Mouse (Mus musculus): ENCODE results near the gene Nol9. TPM values are rescaled to one million over a fixed set of nuclear protein-coding genes. Genes with fewer than 3 reads are reported as not detected.

The Nol9 gene
- polyA plus RNA-seq, 1 experiment from 2014 or later, result 10.0 TPM

DNA sequence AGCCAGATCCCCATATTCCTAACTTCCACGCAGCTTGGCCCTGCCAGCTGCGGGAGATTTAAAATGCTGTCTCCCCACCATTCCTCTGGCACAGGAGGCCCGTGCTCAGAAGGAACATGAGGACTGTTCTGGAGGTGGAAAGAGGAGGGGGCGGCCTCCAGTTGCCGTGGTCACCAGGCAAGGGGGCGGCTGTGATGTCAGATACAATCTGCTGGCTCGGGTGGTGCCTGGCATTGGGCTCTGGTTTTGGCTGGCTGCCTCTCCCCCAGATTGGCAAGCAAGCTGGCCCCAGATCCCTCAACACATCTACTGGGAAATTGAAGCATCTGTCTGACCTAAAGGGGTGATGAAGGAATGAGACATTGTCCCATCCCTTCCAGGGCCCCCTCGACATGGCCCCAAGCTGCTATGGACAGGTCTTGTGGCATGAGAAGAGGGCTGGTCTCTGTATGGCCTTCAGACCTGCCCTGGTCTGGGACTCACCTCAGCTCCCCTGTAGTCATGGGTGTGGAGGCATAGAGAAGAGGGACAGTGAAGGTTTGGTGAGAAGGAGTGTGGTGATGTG is 49.5 kb downstream of the Nol9 start:
- ATAC-seq, result no peak
- H3K27me3 ChIP-seq (replicated peaks; ENCODE audit: insufficient read depth, low read length), result no peaks in the 10 kb centered on the region
- 48% methylated on average over 8 of the region's 8 CpGs for WGBS
- no peak overlapping the region for H3K27ac ChIP-seq (ENCODE audit: low read length)
- no peaks in the 10 kb centered on the region for H3K36me3 ChIP-seq (ENCODE audit: insufficient read depth, low read length)
- DNase-seq (ENCODE audit: low spot score), result no peak
- peaks cover 12% of the 10 kb centered on the region for H3K4me1 ChIP-seq (ENCODE audit: insufficient read depth, low read depth, low read length)
- no peak overlapping the region for H3K9ac ChIP-seq (replicated peaks; ENCODE audit: low read depth)
- no peak overlapping the region for H3K4me2 ChIP-seq (replicated peaks; ENCODE audit: low read depth, low read length)
- H3K4me3 ChIP-seq (ENCODE audit: low read depth, low read length), result no peak overlapping the region
- H3K9me3 ChIP-seq (ENCODE audit: low read length), result no peaks in the 10 kb centered on the region
- TF ChIP-seq EP300 (IDR thresholded peaks at IDR 0.05), result no peak
- no peak for TF ChIP-seq CTCF (IDR thresholded peaks at IDR 0.05)

DNA sequence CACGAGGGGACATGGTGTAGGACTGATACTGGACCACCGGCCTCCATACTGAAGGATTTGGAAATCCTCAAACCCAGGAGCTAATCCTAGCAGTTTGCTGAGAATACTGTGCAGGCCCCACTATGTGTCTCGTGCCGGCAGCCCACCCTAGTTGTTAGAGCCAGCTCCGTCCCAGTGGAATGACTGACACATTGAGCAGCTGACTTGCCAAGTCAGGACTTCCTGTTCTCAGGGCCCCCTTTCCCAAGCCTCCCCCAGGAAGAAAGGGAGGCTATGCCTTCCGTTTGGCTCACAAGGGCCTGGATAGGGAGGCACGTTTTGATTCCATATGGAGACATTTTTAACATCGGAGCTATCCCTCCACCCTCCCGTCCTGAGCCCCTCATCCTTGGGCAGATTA is 51.1 kb downstream of the Nol9 start:
- H3K9me3 ChIP-seq (ENCODE audit: low read length), result no peaks in the 10 kb centered on the region
- no peak for ATAC-seq
- H3K27me3 ChIP-seq (replicated peaks; ENCODE audit: insufficient read depth, low read length), result no peaks in the 10 kb centered on the region
- H3K36me3 ChIP-seq (ENCODE audit: insufficient read depth, low read length), result no peaks in the 10 kb centered on the region
- no peak overlapping the region for H3K4me3 ChIP-seq (ENCODE audit: low read depth, low read length)
- WGBS, result 75% methylated on average over 9 of the region's 9 CpGs
- no peak for TF ChIP-seq EP300 (IDR thresholded peaks at IDR 0.05)
- TF ChIP-seq CTCF (IDR thresholded peaks at IDR 0.05), result no peak
- DNase-seq (ENCODE audit: low spot score), result no peak
- H3K4me1 ChIP-seq (ENCODE audit: insufficient read depth, low read depth, low read length), result peaks cover 12% of the 10 kb centered on the region
- H3K4me2 ChIP-seq (replicated peaks; ENCODE audit: low read depth, low read length), result no peak overlapping the region
- no peak overlapping the region for H3K27ac ChIP-seq (ENCODE audit: low read length)
- no peak overlapping the region for H3K9ac ChIP-seq (replicated peaks; ENCODE audit: low read depth)

DNA sequence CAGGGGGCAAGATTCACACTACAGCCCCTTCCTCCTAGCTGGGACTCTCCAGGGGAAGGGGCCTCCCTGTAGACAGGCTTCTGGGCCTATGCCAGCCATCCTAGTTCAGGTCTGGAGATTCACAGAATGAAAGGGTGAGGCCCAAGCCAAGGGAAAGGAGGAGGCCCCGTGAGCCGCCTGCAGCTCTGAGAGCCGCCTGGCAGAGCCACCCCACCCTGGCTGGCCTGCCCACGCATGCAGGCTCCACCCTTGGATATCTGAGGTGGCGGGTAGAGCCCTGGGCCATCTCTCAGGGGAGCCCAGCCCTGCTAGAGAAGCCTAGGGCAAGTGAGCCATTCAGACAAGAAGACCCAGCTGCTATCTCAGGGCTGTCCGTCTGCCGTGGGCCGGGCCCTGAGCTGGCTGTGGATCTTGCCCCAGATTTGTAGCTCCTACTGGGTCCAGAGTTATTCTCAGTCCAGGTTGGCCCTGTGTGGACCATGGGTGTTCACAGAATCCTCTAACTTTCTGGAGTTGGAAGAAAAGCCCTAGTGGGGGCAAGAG is 53.7 kb downstream of the Nol9 start:
- Histone ChIP-seq H3K9me3 (ENCODE audit: low read length) (no peaks in the 10 kb centered on the region), H3K4me1 (ENCODE audit: insufficient read depth, low read depth, low read length) (peaks cover 5% of the 10 kb centered on the region), H3K27ac (ENCODE audit: low read length) (no peak overlapping the region), H3K4me2 (replicated peaks; ENCODE audit: low read depth, low read length) (no peak overlapping the region), H3K4me3 (ENCODE audit: low read depth, low read length) (no peak overlapping the region), H3K9ac (replicated peaks; ENCODE audit: low read depth) (no peak overlapping the region), H3K27me3 (replicated peaks; ENCODE audit: insufficient read depth, low read length) (no peaks in the 10 kb centered on the region), H3K36me3 (ENCODE audit: insufficient read depth, low read length) (no peaks in the 10 kb centered on the region)
- no peak for DNase-seq (ENCODE audit: low spot score)
- TF ChIP-seq CTCF (IDR thresholded peaks at IDR 0.05) (no peak), EP300 (IDR thresholded peaks at IDR 0.05) (no peak)
- ATAC-seq, result no peak
- 66% methylated on average over 8 of the region's 8 CpGs for WGBS

DNA sequence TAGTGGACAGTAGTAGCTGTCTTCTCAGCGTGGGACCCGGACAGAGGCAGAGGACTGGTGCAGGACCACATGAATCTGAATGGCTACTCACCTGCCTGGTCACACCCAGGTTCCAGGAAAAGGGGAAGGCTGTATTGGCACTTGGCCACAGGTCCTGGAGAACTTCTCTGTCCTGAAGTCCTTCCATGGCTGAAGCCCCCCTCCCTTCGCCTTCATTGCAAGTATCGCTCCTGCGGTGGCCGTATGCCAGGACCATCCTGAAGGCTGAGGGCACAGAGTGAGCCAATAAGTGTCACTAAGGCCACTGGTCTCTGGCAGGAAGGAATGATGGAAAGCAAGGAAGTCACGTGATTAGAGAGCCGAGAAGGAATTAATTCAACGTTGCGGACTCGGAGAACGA is 55.1 kb downstream of the Nol9 start:
- Histone ChIP-seq H3K9ac (replicated peaks; ENCODE audit: low read depth) (no peak overlapping the region), H3K4me3 (ENCODE audit: low read depth, low read length) (no peak overlapping the region), H3K4me2 (replicated peaks; ENCODE audit: low read depth, low read length) (no peak overlapping the region), H3K27ac (ENCODE audit: low read length) (no peak overlapping the region), H3K4me1 (ENCODE audit: insufficient read depth, low read depth, low read length) (peaks cover 3% of the 10 kb centered on the region), H3K27me3 (replicated peaks; ENCODE audit: insufficient read depth, low read length) (no peaks in the 10 kb centered on the region), H3K36me3 (ENCODE audit: insufficient read depth, low read length) (no peaks in the 10 kb centered on the region), H3K9me3 (ENCODE audit: low read length) (no peaks in the 10 kb centered on the region)
- 73% methylated on average over 12 of the region's 12 CpGs for WGBS
- ATAC-seq, result no peak
- no peak for TF ChIP-seq EP300 (IDR thresholded peaks at IDR 0.05)
- DNase-seq (ENCODE audit: low spot score), result no peak

DNA sequence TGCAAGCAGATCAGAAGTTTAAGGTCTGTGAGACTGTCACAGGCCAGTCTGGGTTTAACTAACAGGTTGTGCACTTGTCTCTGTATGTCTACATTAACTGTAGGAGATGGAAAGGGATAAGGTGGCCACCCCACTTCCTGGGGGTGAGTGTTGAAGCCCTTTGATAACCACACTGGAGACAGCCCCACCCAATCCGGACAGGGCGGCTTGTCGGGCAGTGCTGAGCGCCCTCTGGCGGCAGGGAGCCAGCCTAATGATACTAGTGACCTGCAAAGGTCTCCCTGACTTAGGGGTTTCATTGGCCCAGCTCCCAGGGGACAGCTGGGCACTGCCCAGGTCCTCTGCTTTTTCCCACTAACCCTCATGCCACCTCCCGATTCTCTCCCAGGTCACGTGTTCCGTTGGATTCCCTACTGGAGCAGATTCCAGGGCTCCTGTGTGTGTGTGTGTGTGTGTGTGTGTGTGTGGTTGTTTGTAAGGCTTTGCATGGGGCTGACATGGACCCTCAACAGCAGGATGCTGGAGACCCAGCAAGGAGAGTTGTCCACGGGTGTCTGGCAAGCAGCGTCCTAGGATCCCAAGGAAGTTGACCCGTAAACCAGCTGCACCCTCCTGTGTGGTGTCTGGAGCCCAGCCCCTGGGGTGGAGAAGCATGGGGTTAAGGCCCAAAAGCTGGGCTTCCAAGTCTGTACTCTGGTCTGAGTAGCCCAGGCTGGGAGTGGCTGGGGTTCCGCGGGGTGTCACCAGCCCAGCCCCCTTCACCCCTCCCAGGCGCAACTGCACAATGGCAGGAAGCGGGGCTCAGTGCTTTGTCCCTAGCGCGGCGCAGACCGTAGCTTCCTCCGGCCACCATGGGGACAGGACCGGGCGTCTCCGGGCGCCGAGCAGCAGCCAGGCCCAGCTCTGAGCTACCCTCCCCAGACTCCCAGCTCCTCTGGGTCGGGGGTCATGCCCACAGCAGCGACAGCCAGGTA is 57.1 kb downstream of the Nol9 start:
- Histone ChIP-seq H3K27me3 (replicated peaks; ENCODE audit: insufficient read depth, low read length) (no peaks in the 10 kb centered on the region), H3K4me3 (ENCODE audit: low read depth, low read length) (peak overlapping the region; percentile 31), H3K4me2 (replicated peaks; ENCODE audit: low read depth, low read length) (peak overlapping the region; percentile 52), H3K9ac (replicated peaks; ENCODE audit: low read depth) (peak overlapping the region; percentile 43), H3K4me1 (ENCODE audit: insufficient read depth, low read depth, low read length) (peaks cover 3% of the 10 kb centered on the region), H3K36me3 (ENCODE audit: insufficient read depth, low read length) (no peaks in the 10 kb centered on the region), H3K27ac (ENCODE audit: low read length) (peak overlapping the region; percentile 78), H3K9me3 (ENCODE audit: low read length) (no peaks in the 10 kb centered on the region)
- WGBS, result 26% methylated on average over 27 of the region's 27 CpGs
- DNase-seq (ENCODE audit: low spot score), result peak; percentile 87
- TF ChIP-seq CTCF (IDR thresholded peaks at IDR 0.05) (peak; percentile 86), EP300 (IDR thresholded peaks at IDR 0.05) (no peak)
- peak; percentile 80 for ATAC-seq

DNA sequence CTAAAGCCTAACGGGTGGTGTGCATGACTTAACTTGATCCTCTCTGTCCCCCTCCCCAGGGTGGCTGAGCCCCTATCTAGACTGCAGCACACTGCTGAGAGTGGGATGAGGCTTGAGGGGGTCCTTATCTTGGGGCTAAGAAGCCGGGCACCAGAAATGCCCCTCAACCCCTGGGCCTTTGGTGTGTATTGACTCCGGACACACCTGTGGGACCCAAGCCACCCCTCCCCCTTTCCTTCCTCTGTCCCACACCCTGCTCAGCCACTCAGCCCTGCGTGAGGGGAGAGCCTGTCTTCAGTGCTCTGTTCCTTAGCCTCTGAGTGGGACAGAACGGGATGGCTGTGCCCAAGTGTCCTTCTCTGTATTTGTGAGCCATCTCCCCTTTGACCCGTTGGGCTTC is 57.8 kb downstream of the Nol9 start:
- ATAC-seq, result peak; percentile 22; the same call in 1 of the 2 replicates
- 42% methylated on average over 5 of the region's 6 CpGs for WGBS
- TF ChIP-seq CTCF (IDR thresholded peaks at IDR 0.05) (no peak), EP300 (IDR thresholded peaks at IDR 0.05) (no peak)
- peak overlapping the region; percentile 78 for H3K27ac ChIP-seq (ENCODE audit: low read length)
- no peaks in the 10 kb centered on the region for H3K9me3 ChIP-seq (ENCODE audit: low read length)
- no peak for DNase-seq (ENCODE audit: low spot score)
- peaks cover 8% of the 10 kb centered on the region for H3K4me1 ChIP-seq (ENCODE audit: insufficient read depth, low read depth, low read length)
- peak overlapping the region; percentile 43 for H3K9ac ChIP-seq (replicated peaks; ENCODE audit: low read depth)
- H3K4me3 ChIP-seq (ENCODE audit: low read depth, low read length), result peak overlapping the region; percentile 31
- no peaks in the 10 kb centered on the region for H3K27me3 ChIP-seq (replicated peaks; ENCODE audit: insufficient read depth, low read length)
- no peaks in the 10 kb centered on the region for H3K36me3 ChIP-seq (ENCODE audit: insufficient read depth, low read length)
- peak overlapping the region; percentile 52 for H3K4me2 ChIP-seq (replicated peaks; ENCODE audit: low read depth, low read length)
